Mouse (Mus musculus): Measurements from ENCODE around the gene Cd34. TPM values are rescaled to one million over a fixed set of nuclear protein-coding genes. Genes with fewer than 3 reads are reported as not detected.

Gene Cd34
- total RNA-seq (2021): 10 to 100 TPM; 57.8 to 66.1 TPM
- long read RNA-seq, experiment 1, transcript Cd34-202 (8 exons, 2,554 nt): major isoform, 50 of 94 reads
- long read RNA-seq, experiment 1, transcript Cd34-201 (8 exons, 2,454 nt): minor isoform, 16 of 94 reads
- long read RNA-seq, experiment 1, partial matches to known transcripts: 11 of 94 reads
- long read RNA-seq, experiment 1, other reads (novel, unspliced or antisense): 17 of 94 reads
- long read RNA-seq, experiment 2, transcript Cd34-201 (8 exons, 2,454 nt): minor isoform, 12 of 67 reads
- long read RNA-seq, experiment 2, transcript Cd34-202 (8 exons, 2,554 nt): major isoform, 43 of 67 reads
- long read RNA-seq, experiment 2, partial matches to known transcripts: 8 of 67 reads
- long read RNA-seq, experiment 2, other reads (novel, unspliced or antisense): 4 of 67 reads

- DNase-seq (ENCODE audit: extremely low spot score in 1 of 2, low spot score in 2 of 2): peak in 1 of 2 experiments; percentile 57
- peak within 1 kb of the TSS; percentile 61 for H3K4me3 ChIP-seq
- H3K27ac ChIP-seq: peak within 1 kb of the TSS; percentile 92
- no peak for TF ChIP-seq CTCF (IDR thresholded peaks at IDR 0.05)
- intact Hi-C loops (cut with DNase I): loop anchor here (5.0 kb wide), 1 partner anchor 51 kb away; no protein-coding TSS in a partner anchor
Measured at GRCm38 (mm10) chr1:194938715-194939114, at the start of gene Cd34. Gene Cd34, plus strand, starts transcription at chr1:194938819.

GRCm38 (mm10) chr1:194894513-194894912 is 44.1 kb upstream of the Cd34 start:
- Histone ChIP-seq H3K4me3 (no peak overlapping the region), H3K27ac (no peak overlapping the region)
- intact Hi-C loops (cut with DNase I): no loop called here
- TF ChIP-seq CTCF (IDR thresholded peaks at IDR 0.05): no peak
- DNase-seq (ENCODE audit: extremely low spot score in 1 of 2, low spot score in 2 of 2): no peak

GRCm38 (mm10) chr1:194895287-194895686 is 43.3 kb upstream of the Cd34 start:
- DNase-seq (ENCODE audit: extremely low spot score in 1 of 2, low spot score in 2 of 2): no peak
- intact Hi-C loops (cut with DNase I): no loop called here
- Histone ChIP-seq H3K4me3 (no peak overlapping the region), H3K27ac (no peak overlapping the region)
- TF ChIP-seq CTCF (IDR thresholded peaks at IDR 0.05): no peak

DNA sequence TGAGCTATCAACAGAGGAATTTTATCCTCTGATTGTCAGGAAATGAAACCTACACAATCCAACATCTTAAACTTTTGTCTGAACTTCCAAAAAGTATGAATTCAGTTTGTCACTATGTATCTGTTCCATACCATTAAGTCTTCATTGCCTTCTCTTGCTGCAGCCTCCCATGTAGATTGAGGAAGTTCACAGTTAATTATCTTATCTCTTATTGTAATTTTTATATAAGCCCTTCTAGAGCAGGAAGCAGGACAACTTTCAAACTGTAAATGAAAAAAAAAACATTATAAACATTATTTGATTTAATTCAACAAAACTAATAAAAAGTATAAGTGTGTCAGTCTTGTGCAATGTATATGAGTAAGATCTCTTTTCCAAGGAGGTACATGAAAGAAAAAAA is 37.5 kb upstream of the Cd34 start:
- Histone ChIP-seq H3K27ac (no peak overlapping the region), H3K4me3 (no peak overlapping the region)
- DNase-seq (ENCODE audit: extremely low spot score in 1 of 2, low spot score in 2 of 2): no peak
- intact Hi-C loops (cut with DNase I): no loop called here
- no peak for TF ChIP-seq CTCF (IDR thresholded peaks at IDR 0.05)

DNA sequence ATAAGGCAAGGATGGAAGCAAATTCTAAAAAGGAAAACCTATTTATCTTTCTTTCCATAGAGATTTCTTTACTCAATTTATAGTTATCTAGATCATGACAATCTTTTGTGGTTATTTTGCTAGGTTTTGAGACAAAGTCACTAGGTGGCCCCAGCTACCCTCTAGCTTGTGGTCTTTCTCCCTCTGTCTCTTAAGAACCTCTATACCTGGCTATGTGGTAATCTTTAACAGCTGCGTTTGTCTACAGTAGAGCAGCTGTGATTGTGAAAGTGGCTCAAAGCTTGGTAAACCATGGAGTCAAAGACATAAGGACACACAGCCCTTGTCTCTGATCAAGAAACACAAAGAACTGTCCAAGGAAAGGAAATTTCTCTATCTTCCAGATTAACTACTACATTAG is 36.8 kb upstream of the Cd34 start:
- no peak for DNase-seq (ENCODE audit: extremely low spot score in 1 of 2, low spot score in 2 of 2)
- Histone ChIP-seq H3K27ac (no peak overlapping the region), H3K4me3 (no peak overlapping the region)
- TF ChIP-seq CTCF (IDR thresholded peaks at IDR 0.05): no peak; the same call in 1 of the 2 replicates
- intact Hi-C loops (cut with DNase I): no loop called here

GRCm38 (mm10) chr1:194908956-194909355 is 29.7 kb upstream of the Cd34 start:
- no peak for DNase-seq (ENCODE audit: extremely low spot score in 1 of 2, low spot score in 2 of 2)
- intact Hi-C loops (cut with DNase I): no loop called here
- TF ChIP-seq CTCF (IDR thresholded peaks at IDR 0.05): no peak
- Histone ChIP-seq H3K27ac (no peak overlapping the region), H3K4me3 (no peak overlapping the region)

- intact Hi-C loops (cut with DNase I): no loop called here
Measured at GRCm38 (mm10) chr1:194925753-194926350, 12.8 kb upstream of the Cd34 start.

DNA sequence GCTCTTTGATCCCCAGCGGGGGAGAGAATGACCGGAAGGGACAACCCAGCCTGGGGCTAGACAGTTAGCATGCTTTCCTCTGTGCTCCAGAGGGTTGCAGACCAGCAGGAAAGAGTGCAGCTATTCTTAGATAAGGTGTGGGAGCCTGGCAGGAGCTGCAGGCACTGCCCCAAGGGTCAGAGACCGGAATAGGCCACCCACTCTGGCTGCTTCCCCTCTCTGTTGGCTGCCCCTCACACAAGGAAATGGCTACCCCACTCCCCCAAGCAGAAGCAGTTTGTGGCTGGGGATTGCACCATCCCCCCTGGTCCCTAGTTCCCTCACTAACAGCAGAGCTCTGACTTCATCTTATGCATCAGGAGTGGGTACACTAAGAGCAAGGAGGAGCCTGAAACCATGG is 10.7 kb upstream of the Cd34 start:
- intact Hi-C loops (cut with DNase I): no loop called here

More at GRCm38 (mm10) chr1:194925753-194926350, 12.8 kb upstream of the Cd34 start:
- Histone ChIP-seq H3K27ac (no peak overlapping the region), H3K4me3 (no peak overlapping the region)
- DNase-seq (ENCODE audit: extremely low spot score in 1 of 2, low spot score in 2 of 2): no peak
- TF ChIP-seq CTCF (IDR thresholded peaks at IDR 0.05): no peak

DNA sequence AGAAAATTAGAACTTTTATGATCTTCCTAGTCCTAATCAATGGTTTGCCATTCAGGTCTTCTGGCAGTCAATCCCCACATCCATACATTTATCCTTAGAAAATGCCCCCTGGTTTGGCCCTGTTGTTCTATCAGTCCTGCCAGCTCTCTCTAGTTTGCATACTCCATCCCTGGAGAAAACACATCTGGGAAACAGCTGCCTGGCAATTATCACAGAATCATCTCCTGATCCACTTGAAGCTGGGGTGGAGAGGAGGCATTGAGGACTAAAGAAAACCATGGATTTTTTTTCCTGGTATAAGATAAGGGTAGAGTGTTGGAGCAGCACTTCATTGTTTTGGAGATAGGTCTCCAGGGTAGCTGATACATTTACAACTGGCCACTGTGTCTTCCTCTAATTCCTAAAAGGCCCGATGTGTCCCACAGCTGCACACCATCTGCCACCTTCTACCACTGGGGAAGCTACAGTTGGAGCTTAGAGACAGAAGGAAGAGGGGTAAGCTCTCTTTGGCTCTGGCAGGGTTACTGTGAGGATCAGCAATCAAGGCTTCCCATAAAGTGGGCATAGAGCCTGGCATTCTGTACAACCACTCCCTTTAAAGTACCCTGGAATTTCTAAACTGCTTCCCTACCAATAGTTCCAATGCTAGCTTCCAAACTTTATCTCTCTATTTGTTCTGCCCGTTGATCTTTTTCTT is 9.2 kb upstream of the Cd34 start:
- Histone ChIP-seq H3K27ac (peak overlapping the region; percentile 61), H3K4me3 (no peak overlapping the region)
- intact Hi-C loops (cut with DNase I): no loop called here
- no peak for DNase-seq (ENCODE audit: extremely low spot score in 1 of 2, low spot score in 2 of 2)
- no peak for TF ChIP-seq CTCF (IDR thresholded peaks at IDR 0.05)

More for the DNA sequence above, 10.7 kb upstream of the Cd34 start:
- no peak for DNase-seq (ENCODE audit: extremely low spot score in 1 of 2, low spot score in 2 of 2)
- Histone ChIP-seq H3K27ac (peak overlapping the region; percentile 15; the same call in 1 of the 2 replicates), H3K4me3 (no peak overlapping the region)
- TF ChIP-seq CTCF (IDR thresholded peaks at IDR 0.05): no peak

- DNase-seq (ENCODE audit: extremely low spot score in 1 of 2, low spot score in 2 of 2): no peak
- no peak overlapping the region for H3K4me3 ChIP-seq
- TF ChIP-seq CTCF (IDR thresholded peaks at IDR 0.05): no peak
- intact Hi-C loops (cut with DNase I): no loop called here
- H3K27ac ChIP-seq: peak overlapping the region; percentile 61
Measured at GRCm38 (mm10) chr1:194929972-194930355, 8.7 kb upstream of the Cd34 start.

- no peak for DNase-seq (ENCODE audit: extremely low spot score in 1 of 2, low spot score in 2 of 2)
- TF ChIP-seq CTCF (IDR thresholded peaks at IDR 0.05): no peak
- intact Hi-C loops (cut with DNase I): no loop called here
- peak overlapping the region; percentile 61; the same call in 1 of the 2 replicates for H3K27ac ChIP-seq
- H3K4me3 ChIP-seq: no peak overlapping the region
Measured at GRCm38 (mm10) chr1:194930706-194931105, 7.9 kb upstream of the Cd34 start.

DNA sequence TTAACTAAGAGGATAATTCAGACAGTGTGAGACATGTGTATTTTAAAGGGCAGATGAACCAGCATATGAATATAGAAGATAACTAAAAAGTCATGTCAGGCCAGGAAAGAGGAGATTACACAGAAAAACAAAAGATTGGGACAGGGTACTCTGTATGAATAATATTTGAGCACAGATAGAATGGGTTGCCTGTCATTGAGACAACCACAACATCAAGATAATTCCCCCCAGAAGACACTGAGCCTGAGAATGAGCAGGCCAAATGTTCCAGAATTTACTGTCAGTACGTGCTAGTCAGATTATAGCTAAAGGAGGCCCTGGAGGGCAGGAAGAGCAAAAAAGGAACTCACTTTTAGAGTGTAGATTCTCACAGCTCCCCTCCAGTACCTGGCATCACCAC is 3.3 kb upstream of the Cd34 start:
- H3K27ac ChIP-seq: no peak overlapping the region
- intact Hi-C loops (cut with DNase I): loop anchor here (5.0 kb wide), 1 partner anchor 48 kb away; no protein-coding TSS in a partner anchor
- no peak for DNase-seq (ENCODE audit: extremely low spot score in 1 of 2, low spot score in 2 of 2)
- no peak overlapping the region for H3K4me3 ChIP-seq
- no peak for TF ChIP-seq CTCF (IDR thresholded peaks at IDR 0.05)

All from left cerebral cortex, adult 2 months (tissue).